Mouse (Mus musculus) forebrain, embryonic 15.5 days (tissue): ENCODE measurements at regions not wholly inside any gene's neighbourhood (a gene's known extent, or its start where the extent isn't known, plus 50 kb on each side); places are given as distances from the start of the nearest gene placed in this dataset.

ENCODE experiments used
- ATAC-seq: fragments of 200-750 bp; cut with Nextera tagmentation; replicated peaks from 2 replicates; pipeline ENCODE4 v1.8.0; 2017; ENCODE audit warnings: mild to moderate bottlenecking, moderate TSS enrichment, moderate library complexity
- H3K27ac ChIP-seq: fragments of 300-500 bp; sonication (generic); replicated peaks from 2 replicates; pipeline ENCODE4 v1.5.1; 2015; ENCODE audit warnings: mild to moderate bottlenecking, inconsistent platforms
- H3K27me3 ChIP-seq: fragments of 300-500 bp; sonication (generic); 2 replicates; pipeline ENCODE4 v1.6.1; 2015; ENCODE audit warnings: inconsistent platforms
- H3K36me3 ChIP-seq: fragments of 300-500 bp; sonication (generic); 2 replicates; pipeline ENCODE4 v1.6.1; 2015; ENCODE audit warnings: mild to moderate bottlenecking, inconsistent platforms
- H3K4me1 ChIP-seq: fragments of 300-500 bp; sonication (generic); 2 replicates; pipeline ENCODE4 v1.6.1; 2015; ENCODE audit warnings: inconsistent platforms
- H3K4me2 ChIP-seq: fragments of 300-500 bp; sonication (generic); replicated peaks from 2 replicates; pipeline ENCODE4 v1.6.1; 2015; ENCODE audit warnings: mild to moderate bottlenecking, inconsistent platforms
- H3K4me3 ChIP-seq: fragments of 300-500 bp; sonication (generic); 2 replicates; pipeline ENCODE4 v1.5.1; 2015; ENCODE audit warnings: mild to moderate bottlenecking, inconsistent platforms
- H3K9ac ChIP-seq: fragments of 300-500 bp; sonication (generic); replicated peaks from 2 replicates; pipeline ENCODE4 v1.6.1; 2015; ENCODE audit warnings: mild to moderate bottlenecking, inconsistent platforms
- H3K9me3 ChIP-seq: fragments of 300-500 bp; sonication (generic); 2 replicates; pipeline ENCODE4 v1.6.1; 2016; ENCODE audit warnings: inconsistent platforms
- WGBS: fragments of 180-500 bp; shearing (Covaris S2); methylation state at CpG from one replicate; pipeline ENCODE4 v1.1.7; 2015; ENCODE audit warnings: mixed read lengths; 5-methylcytosine and 5-hydroxymethylcytosine counted together

- no peak overlapping the region for H3K4me2 ChIP-seq
- H3K4me1 ChIP-seq, result 0 out of 2 replicates have a peak, but pooled peaks cover 6% of the 10 kb centered on the region
- 60% methylated on average over 8 of the region's 8 CpGs for WGBS
- no peak for ATAC-seq
- H3K9me3 ChIP-seq, result no peaks in the 10 kb centered on the region
- H3K9ac ChIP-seq, result no peak overlapping the region
- no peaks in the 10 kb centered on the region for H3K36me3 ChIP-seq
- H3K27me3 ChIP-seq, result no peaks in the 10 kb centered on the region
- H3K4me3 ChIP-seq, result no peak overlapping the region
- H3K27ac ChIP-seq, result no peak overlapping the region
Observed at GRCm38 (mm10) chrX:99336616-99337553, 134.2 kb downstream of the Pja1 start.

GRCm38 (mm10) chrX:99335886-99336589, 135.0 kb downstream of the Pja1 start:
- no peaks in the 10 kb centered on the region for H3K36me3 ChIP-seq
- 52% methylated on average over 8 of the region's 8 CpGs for WGBS

GRCm38 (mm10) chrX:99332457-99332770, 138.7 kb downstream of the Pja1 start:
- Histone ChIP-seq H3K36me3 (no peaks in the 10 kb centered on the region), H3K9me3 (no peaks in the 10 kb centered on the region), H3K9ac (no peak overlapping the region), H3K4me3 (no peak overlapping the region), H3K27ac (peak overlapping the region; percentile 77), H3K4me1 (no peaks in the 10 kb centered on the region), H3K4me2 (no peak overlapping the region), H3K27me3 (no peaks in the 10 kb centered on the region)
- peak; percentile 37; the same call in 1 of the 2 replicates for ATAC-seq
- WGBS, result 31% methylated on average over 4 of the region's 4 CpGs

More at GRCm38 (mm10) chrX:99335886-99336589, 135.0 kb downstream of the Pja1 start:
- no peak overlapping the region for H3K9ac ChIP-seq
- no peak overlapping the region for H3K4me2 ChIP-seq
- no peaks in the 10 kb centered on the region for H3K27me3 ChIP-seq
- no peaks in the 10 kb centered on the region for H3K9me3 ChIP-seq
- ATAC-seq, result no peak
- H3K4me1 ChIP-seq, result 0 out of 2 replicates have a peak, but pooled peaks cover 6% of the 10 kb centered on the region
- H3K4me3 ChIP-seq, result no peak overlapping the region
- no peak overlapping the region for H3K27ac ChIP-seq

- peak overlapping the region; percentile 77 for H3K27ac ChIP-seq
- 33% methylated on average over 9 of the region's 9 CpGs for WGBS
- H3K9me3 ChIP-seq, result no peaks in the 10 kb centered on the region
- ATAC-seq, result peak; percentile 73
- H3K9ac ChIP-seq, result no peak overlapping the region
- no peaks in the 10 kb centered on the region for H3K4me1 ChIP-seq
- H3K36me3 ChIP-seq, result no peaks in the 10 kb centered on the region
- no peak overlapping the region for H3K4me2 ChIP-seq
- no peaks in the 10 kb centered on the region for H3K27me3 ChIP-seq
- no peak overlapping the region for H3K4me3 ChIP-seq
Observed at GRCm38 (mm10) chrX:99331764-99332456, 139.2 kb downstream of the Pja1 start.

DNA sequence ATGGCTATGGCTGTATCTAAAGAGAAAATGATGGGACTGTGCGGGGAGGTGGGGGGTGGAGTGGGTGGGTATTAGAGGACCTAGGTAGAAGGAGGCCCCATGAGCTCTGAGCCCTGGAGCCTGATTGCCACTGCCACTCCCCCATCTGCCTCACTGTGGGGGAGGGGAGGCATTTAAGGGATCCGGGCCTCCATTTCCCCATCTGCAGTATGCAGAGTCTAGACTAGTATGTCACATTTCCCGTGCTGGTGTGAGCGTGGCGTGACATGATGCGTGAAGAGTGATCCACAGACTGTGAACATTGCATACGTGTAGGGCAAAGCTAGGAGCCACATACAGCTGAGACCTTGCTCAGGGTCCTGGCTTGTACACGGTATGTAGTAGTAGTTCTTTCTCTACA, 140.7 kb downstream of the Pja1 start:
- Histone ChIP-seq H3K9ac (no peak overlapping the region), H3K27me3 (no peaks in the 10 kb centered on the region), H3K4me1 (peaks cover 8% of the 10 kb centered on the region), H3K4me2 (no peak overlapping the region), H3K9me3 (no peaks in the 10 kb centered on the region), H3K36me3 (no peaks in the 10 kb centered on the region), H3K27ac (no peak overlapping the region), H3K4me3 (no peak overlapping the region)
- 92% methylated on average over 8 of the region's 8 CpGs for WGBS
- ATAC-seq, result no peak

DNA sequence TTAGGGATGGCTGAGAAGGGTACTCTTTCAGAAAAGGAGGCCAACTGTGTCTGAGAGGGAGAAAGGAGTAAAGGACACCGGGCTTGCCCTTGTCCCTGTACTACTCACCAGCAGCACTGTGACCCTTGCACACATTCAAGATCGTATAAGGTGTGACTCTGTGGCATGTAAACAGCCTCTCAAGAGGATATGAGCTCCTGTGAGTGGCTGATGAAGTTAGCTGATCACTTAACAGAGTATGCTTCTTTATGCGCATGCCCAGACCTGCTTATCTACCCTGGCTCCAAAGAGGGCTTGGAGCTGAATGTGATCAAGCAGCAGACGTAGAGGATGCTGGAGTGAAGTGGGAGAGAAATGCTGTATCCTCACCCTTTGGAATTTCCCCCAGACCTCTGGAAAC, 142.5 kb downstream of the Pja1 start:
- no peak overlapping the region for H3K27ac ChIP-seq
- peaks cover 12% of the 10 kb centered on the region for H3K4me1 ChIP-seq
- WGBS, result 62% methylated on average over 4 of the region's 4 CpGs
- no peak overlapping the region for H3K4me3 ChIP-seq
- no peak overlapping the region for H3K4me2 ChIP-seq
- H3K36me3 ChIP-seq, result no peaks in the 10 kb centered on the region
- no peaks in the 10 kb centered on the region for H3K27me3 ChIP-seq
- H3K9me3 ChIP-seq, result no peaks in the 10 kb centered on the region
- no peak for ATAC-seq
- no peak overlapping the region for H3K9ac ChIP-seq

DNA sequence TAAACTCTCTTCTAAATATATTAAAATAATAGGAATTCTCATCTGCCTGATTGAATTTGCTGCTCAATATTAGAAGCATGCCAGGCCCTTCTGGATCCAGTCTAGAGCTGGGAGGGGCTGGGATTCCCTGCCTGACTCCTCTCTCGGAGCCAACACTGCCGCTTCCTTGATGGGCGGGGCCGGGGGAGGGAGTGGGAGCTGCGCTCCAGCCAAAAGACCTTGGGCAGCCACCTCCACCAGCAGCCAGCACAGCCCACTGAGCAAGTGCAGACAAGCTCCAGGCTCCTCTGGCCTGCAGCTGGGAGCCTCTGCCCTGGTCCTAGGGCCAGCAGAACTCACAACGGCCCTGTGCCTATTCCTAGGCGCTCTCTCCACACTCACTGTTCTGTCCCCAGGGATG, 144.9 kb downstream of the Pja1 start:
- H3K27ac ChIP-seq, result peak overlapping the region; percentile 70
- H3K9ac ChIP-seq, result no peak overlapping the region
- H3K36me3 ChIP-seq, result no peaks in the 10 kb centered on the region
- H3K4me3 ChIP-seq, result no peak overlapping the region
- no peaks in the 10 kb centered on the region for H3K27me3 ChIP-seq
- peak; percentile 59 for ATAC-seq
- no peak overlapping the region for H3K4me2 ChIP-seq
- H3K9me3 ChIP-seq, result no peaks in the 10 kb centered on the region
- 27% methylated on average over 7 of the region's 7 CpGs for WGBS
- peaks cover 12% of the 10 kb centered on the region for H3K4me1 ChIP-seq

- ATAC-seq, result peak; percentile 72
- peak overlapping the region; percentile 70 for H3K27ac ChIP-seq
- no peaks in the 10 kb centered on the region for H3K27me3 ChIP-seq
- H3K4me1 ChIP-seq, result peaks cover 12% of the 10 kb centered on the region
- no peak overlapping the region for H3K4me2 ChIP-seq
- 34% methylated on average over 8 of the region's 8 CpGs for WGBS
- no peak overlapping the region for H3K9ac ChIP-seq
- H3K4me3 ChIP-seq, result no peak overlapping the region
- no peaks in the 10 kb centered on the region for H3K36me3 ChIP-seq
- H3K9me3 ChIP-seq, result no peaks in the 10 kb centered on the region
Observed at GRCm38 (mm10) chrX:99325460-99325859, 145.6 kb downstream of the Pja1 start.

- Histone ChIP-seq H3K4me2 (no peak overlapping the region), H3K27me3 (no peaks in the 10 kb centered on the region), H3K4me3 (no peak overlapping the region), H3K27ac (peak overlapping the region; percentile 70), H3K9me3 (no peaks in the 10 kb centered on the region), H3K36me3 (no peaks in the 10 kb centered on the region), H3K4me1 (peaks cover 12% of the 10 kb centered on the region), H3K9ac (no peak overlapping the region)
- 53% methylated on average over 6 of the region's 6 CpGs for WGBS
- ATAC-seq, result no peak
Observed at GRCm38 (mm10) chrX:99324546-99325170, 146.4 kb downstream of the Pja1 start.

- no peak for ATAC-seq
- Histone ChIP-seq H3K9ac (no peak overlapping the region), H3K36me3 (no peaks in the 10 kb centered on the region), H3K4me1 (peaks cover 13% of the 10 kb centered on the region), H3K4me3 (no peak overlapping the region), H3K4me2 (no peak overlapping the region), H3K9me3 (no peaks in the 10 kb centered on the region), H3K27ac (no peak overlapping the region), H3K27me3 (no peaks in the 10 kb centered on the region)
- WGBS, result 71% methylated on average over 7 of the region's 7 CpGs
Observed at GRCm38 (mm10) chrX:99319791-99320190, 151.3 kb downstream of the Pja1 start.

- Histone ChIP-seq H3K36me3 (no peaks in the 10 kb centered on the region), H3K4me1 (peaks cover 13% of the 10 kb centered on the region), H3K4me3 (no peak overlapping the region), H3K9ac (no peak overlapping the region), H3K4me2 (no peak overlapping the region), H3K27ac (no peak overlapping the region), H3K27me3 (no peaks in the 10 kb centered on the region), H3K9me3 (no peaks in the 10 kb centered on the region)
- no peak for ATAC-seq
- WGBS, result 88% methylated on average over 6 of the region's 6 CpGs
Observed at GRCm38 (mm10) chrX:99319163-99319562, 151.9 kb downstream of the Pja1 start.

DNA sequence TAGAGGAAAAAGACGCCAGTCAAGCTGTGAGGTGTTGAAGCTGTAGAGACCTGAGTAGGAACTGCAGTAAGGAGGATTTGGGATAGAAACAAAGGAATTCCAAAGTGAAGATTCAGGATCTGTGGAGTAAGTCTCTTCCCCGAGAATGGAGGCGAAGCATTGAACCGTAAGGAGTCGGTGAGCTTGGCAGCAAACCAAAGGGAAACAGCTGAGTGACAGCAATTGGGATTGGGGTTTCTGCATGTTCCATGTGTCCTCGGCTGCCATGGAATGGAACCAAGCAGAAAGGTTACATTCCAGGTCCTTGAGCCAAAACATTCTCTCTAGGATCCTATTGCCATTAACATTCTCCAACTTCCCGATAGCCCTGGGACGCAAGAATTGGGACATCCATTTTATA, 152.9 kb downstream of the Pja1 start:
- WGBS, result 54% methylated on average over 8 of the region's 8 CpGs
- Histone ChIP-seq H3K27me3 (no peaks in the 10 kb centered on the region), H3K36me3 (no peaks in the 10 kb centered on the region), H3K27ac (no peak overlapping the region), H3K9me3 (no peaks in the 10 kb centered on the region), H3K4me3 (no peak overlapping the region), H3K4me2 (no peak overlapping the region), H3K9ac (no peak overlapping the region), H3K4me1 (peaks cover 13% of the 10 kb centered on the region)
- ATAC-seq, result no peak
